Mouse (Mus musculus) forelimb bud, embryonic 11.5 days (tissue): ENCODE data around the gene Cep170b.

Source experiments
- DNase-seq: peaks from one replicate; pipeline ENCODE4 v3.0.0-alpha.2; 2012; ENCODE audit warnings: low read depth, low spot score

Gene Cep170b

DNA sequence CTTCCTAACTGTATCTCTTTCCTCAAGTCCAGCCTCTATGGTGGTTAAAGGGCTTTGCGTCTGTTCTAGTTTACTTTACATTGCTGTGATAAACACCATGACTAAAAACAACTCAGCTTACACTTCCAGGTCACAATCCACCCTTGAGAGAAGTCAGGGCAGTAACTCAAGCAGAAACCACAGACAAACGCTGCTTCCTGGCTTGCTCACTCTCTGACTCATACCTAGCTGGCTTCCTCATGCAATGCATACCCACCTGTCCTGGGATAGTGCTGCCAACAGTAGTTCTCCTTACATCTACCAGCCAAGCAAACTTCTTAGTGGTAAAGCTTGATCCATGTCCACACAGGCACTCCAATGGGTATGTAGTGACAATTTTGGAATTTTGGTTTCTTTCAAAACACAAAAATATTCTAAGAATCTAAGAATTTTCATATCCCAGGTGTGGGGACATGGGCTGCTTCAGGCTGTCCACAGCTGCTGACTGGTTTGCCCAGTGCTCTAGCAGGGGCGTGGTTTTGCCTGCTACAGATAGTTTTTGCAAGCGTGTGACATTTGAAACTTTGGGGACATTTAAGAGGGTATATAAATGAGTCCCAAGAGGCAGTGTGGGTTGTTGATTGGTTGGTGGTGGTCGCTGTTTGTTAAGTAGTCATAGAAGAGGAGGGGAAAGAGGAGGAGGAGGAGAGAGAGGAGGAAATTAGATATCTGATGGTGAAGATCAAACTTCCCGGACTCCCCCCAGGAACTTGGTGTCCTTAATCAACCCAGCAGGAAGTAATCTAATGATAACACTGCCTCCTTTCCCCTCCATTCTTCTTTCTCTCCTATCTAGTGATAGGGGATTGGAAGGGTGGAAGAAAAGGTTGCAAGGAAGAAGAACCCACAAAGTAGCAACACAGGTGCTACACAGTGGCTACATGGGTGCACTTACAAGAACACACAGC lies 17.6 kb upstream of the Cep170b start:
- DNase-seq = no peak

GRCm38 (mm10) chr12:112706704-112707572 lies 13.3 kb upstream of the Cep170b start:
- DNase-seq = peak; percentile 75

GRCm38 (mm10) chr12:112707573-112707869 lies 12.7 kb upstream of the Cep170b start:
- no peak for DNase-seq

GRCm38 (mm10) chr12:112713984-112714383 lies 6.3 kb upstream of the Cep170b start:
- DNase-seq = no peak

GRCm38 (mm10) chr12:112717140-112717539 lies 3.1 kb upstream of the Cep170b start:
- DNase-seq = peak; percentile 46

- DNase-seq = no peak
Observed at GRCm38 (mm10) chr12:112718995-112719394, 1.3 kb upstream of the Cep170b start.

- DNase-seq = no peak
Observed at GRCm38 (mm10) chr12:112720890-112721423, 702 bp downstream of the Cep170b start.

GRCm38 (mm10) chr12:112721424-112722239 lies 1.4 kb downstream of the Cep170b start:
- DNase-seq = peak; percentile 44

DNA sequence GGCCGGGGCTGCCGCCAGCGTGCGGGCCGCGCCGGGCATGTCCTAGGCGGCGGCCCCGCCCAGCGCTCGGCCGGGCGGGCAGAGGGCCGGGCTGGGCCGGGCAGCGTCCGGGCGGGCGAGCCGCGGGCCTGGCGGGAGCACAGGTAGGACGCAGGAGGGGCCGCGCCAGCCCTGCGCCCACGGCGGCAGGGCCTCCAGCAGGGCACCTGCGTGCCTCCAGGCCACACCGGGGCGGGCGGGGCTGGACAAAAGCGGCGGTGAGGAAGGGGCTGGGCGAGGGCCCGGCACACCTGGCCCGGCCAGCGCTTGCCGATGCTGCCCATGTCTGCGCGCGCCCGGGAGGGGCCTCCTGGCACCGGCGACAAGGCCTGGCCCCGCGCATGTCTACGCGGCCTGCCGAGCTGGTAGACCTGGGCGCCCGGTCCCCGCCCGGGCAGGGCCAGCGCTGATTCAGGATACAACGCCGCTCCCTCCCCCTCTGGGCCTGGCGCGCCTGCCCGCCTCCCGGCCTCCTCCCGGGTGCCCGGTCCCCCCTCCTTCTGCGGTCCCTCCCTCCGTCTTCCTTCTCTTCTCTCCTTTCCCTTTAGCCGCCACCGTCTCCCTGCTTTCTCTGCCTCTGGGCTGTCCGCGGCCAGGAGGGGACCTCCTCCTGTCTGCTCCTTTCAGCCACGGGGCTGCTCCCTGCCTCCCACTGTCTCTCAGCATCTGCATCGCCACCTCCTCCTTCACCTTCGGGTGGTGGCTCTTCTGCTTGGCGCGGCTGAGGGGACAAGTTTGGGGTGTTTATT lies 2.2 kb downstream of the Cep170b start:
- DNase-seq = no peak

DNA sequence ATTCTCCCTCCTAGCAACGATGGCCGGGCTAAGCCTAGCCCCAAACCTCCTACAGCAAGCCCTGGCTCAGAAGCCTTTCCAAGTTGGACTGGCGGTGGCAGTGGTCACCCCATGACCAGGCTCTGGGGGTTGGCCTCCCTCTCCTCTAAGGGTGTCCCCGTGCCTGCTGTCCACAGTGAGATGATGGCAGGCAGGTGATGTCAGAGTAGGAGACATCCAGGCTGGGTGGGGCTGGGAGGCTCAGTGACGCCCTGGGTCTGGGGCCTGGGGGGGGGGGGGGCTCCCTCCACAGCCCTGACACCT lies 2.7 kb downstream of the Cep170b start:
- DNase-seq = no peak

- DNase-seq = no peak
Observed at GRCm38 (mm10) chr12:112723445-112723844, 3.2 kb downstream of the Cep170b start.

DNA sequence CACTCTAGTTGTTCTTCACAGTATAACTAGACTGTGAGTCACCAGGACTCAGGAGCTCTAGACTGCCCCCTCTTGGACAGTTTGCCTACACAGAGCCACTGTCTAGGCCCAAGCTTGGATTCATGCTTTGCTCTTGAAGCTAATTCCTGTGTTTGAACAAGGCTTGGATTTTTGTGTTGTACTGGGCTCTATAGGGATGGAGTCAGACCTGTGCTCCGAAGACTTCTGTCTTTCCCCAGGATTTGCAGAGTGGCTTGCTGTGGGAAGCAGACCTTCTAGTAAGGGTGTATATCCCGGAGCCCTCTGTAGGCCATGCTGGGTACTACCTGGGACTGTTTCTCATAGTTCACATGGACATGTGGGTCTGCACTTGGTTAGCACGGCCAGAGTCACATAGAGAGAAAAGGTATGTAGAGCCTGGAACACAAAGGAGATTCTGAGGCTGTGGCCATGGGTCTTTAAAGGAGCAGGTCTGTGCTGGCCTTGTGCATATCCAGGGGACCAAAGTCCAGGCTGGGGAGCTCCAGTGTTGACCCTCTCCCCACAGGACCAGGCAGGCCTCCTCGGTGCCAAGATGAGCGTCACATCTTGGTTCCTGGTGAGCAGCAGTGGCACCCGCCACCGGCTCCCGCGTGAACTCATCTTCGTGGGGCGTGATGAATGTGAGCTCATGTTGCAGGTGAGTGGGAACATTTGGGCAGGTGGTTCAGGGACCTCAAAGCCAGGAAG lies 4.0 kb downstream of the Cep170b start:
- DNase-seq = peak; percentile 78

DNA sequence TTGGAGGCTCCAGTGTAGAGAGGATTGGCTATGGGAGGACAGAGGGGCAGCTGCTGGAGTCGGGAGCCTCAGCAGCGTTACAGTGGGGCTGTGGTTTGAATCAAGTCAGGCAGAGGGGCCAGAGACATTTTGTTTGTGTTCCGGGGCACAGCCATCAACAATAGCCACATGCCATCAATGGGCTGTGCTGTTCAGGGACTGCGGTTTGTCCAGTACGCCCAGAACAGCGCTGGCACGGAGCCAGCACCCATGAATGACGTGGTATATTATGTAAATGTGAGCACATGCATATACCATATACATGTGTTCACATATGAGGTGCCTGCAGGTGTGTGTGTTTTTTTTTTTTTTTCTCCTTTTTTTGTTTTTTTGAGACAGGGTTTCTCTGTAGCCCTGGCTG lies 7.5 kb downstream of the Cep170b start:
- DNase-seq = no peak

- no peak for DNase-seq
Observed at GRCm38 (mm10) chr12:112730808-112731207, 10.6 kb downstream of the Cep170b start.

DNA sequence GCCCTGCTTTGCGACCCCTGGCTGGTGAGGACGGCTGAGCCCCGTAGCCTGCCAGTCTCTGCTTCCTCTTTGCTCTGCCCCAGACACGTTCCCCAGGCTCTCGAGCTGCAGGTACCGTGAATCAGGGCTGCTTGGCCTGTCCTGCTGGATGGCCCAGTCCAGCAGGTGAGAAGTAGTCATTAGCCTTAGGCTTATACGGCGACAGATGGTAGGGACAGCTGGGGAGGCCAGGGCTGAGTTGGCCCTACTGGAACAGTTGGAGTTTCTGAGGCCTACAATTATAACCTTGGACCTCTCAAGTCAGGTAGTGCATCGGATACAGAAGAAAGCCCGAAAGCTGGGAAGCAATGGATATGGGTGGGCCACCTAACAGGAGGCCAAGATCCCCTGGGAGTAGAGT lies 12.3 kb downstream of the Cep170b start:
- DNase-seq = no peak

- DNase-seq = no peak
Observed at GRCm38 (mm10) chr12:112734108-112734820, 14.0 kb downstream of the Cep170b start.

GRCm38 (mm10) chr12:112734881-112735655 lies 14.8 kb downstream of the Cep170b start:
- DNase-seq = no peak

DNA sequence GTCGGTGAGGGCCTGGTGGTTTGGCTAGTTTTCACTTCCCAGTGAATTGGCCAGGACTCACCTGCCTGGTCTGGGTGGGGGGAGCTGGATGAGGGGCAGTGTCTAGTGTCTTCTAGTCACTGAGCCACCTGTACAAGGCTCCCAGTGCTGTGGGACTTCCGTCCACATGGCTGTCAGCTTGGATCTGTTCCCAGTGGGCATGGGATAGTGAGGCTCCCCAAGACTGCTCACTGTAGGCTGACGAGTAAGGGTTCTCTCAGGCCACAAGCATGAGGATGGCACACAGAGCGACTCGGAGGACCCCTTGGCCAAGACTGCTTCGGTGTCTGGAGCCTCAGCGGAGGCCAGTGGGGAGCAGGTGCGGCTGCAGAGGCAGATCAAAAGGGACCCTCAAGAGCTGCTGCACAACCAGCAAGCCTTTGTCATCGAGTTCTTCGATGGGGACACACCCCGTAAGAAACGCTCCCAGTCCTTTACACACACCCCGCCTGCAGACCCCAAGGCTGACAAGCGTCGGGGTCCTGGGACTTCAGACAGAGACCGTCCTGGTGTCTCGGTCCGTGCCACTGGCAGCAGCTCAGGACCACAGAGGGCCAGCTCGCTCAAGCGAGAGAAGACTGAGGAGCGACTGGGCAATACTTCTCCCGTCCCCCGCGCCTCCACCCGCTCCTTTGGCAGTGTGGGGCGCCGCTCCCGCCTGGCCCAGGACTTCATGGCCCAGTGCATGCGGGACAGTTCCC lies 15.8 kb downstream of the Cep170b start:
- DNase-seq = no peak
